Mouse (Mus musculus): ENCODE measurements around the gene Dnlz.

GRCm38 (mm10) chr2:26317991-26318672 is 33.8 kb downstream of the Dnlz start:
- TF ChIP-seq POLR2A (IDR thresholded peaks at IDR 0.05; ENCODE audit: extremely low read depth, insufficient read depth, low read length) (no peak), CTCF (IDR thresholded peaks at IDR 0.05; ENCODE audit: extremely low read depth, insufficient read depth, low read length) (no peak)

Measured in cortical plate, adult 2 months (tissue).